Mouse (Mus musculus): ENCODE results near the gene Cracr2b.

The Cracr2b gene

DNA sequence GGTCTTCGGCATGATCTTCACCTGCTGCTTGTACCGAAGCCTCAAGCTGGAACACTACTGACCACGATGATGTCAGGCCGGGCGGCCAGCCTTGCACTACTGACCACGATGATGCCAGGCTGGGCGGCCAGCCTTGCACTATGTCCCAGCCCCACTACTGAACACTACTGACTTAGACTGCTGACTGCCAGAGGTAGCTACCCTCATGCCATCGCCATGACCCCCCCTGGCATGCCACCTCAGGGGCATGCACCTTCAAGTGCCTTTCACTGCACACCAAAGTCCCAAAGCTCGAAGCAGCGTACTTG is 9.7 kb downstream of the Cracr2b start:
- DNase-seq: no peak

DNA sequence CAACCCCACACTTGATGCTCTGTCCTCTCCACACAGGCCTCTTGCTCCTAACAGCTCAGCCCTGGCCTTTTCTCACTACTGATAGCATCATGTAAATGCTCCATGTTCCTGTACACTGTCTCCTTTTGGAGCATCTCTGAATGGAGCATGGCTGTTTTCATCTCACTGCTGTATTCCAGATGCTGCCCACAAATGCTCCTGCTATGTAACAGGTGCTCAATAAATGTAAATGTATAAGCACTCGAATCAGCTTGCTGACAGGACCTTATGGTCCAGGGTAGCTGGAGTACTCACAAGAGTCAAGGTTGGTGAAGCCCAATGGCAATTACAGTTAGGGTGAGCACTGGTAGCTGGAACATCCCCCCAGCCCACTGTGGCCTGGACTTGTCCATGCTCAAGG is 10.3 kb downstream of the Cracr2b start:
- DNase-seq: no peak

DNA sequence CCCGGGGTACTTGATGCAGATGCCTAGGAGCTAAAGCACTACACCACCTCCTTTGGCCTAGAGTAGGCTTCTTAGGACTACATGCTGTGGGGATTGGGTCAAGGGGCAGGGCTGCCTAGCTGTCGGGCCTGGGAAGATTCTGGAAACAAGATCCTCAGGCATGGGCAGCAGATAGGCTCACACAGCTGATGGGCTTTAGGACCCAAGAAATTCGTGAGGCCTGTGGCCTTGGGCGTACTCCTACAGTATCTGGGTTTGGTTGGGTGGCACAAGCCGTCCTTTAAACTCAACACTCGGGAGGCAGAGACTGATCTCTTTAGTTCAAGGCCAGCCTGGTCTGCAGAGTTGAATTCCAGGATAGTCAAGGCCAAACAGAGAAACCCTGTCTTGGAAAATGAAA is 11.3 kb downstream of the Cracr2b start:
- DNase-seq: no peak

DNA sequence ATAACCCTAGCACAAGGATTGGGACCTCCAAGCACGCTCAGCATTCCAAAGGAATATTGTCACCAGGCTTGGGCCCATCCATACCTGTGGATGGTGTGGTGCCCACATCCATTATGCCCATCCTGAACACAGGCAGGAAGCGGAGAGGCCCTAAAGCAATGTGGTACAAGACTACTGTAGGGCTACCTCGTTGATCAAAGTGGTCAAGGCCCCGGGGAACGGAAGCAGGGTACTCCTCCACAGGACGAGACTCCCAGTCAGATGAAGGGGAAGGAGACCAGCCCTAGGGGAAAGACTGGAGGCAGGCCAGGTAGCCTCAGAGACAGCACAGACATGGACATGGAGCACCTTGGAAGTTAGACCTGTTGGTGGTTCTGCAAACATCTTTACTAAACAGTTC is 11.9 kb downstream of the Cracr2b start:
- no peak for DNase-seq

DNA sequence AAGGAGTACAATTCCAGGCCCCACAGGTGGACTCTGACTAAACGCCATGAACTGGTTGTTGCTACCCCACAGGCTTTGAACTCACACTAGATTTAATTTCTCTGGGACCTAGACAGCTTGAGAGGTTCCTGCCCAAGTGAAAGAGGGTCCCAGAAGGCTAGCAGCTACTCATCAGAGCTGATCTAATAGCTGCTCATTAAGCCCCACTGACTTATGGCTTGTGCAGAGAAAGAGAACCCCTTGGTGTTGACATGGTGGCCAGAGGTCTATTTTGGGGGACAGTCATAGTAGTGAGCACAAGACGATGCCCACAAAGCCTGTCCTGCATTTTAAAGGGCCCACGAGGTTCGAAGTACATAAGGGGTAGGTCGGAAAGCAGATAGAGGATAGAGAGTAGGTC is 13.3 kb downstream of the Cracr2b start:
- DNase-seq: no peak

DNA sequence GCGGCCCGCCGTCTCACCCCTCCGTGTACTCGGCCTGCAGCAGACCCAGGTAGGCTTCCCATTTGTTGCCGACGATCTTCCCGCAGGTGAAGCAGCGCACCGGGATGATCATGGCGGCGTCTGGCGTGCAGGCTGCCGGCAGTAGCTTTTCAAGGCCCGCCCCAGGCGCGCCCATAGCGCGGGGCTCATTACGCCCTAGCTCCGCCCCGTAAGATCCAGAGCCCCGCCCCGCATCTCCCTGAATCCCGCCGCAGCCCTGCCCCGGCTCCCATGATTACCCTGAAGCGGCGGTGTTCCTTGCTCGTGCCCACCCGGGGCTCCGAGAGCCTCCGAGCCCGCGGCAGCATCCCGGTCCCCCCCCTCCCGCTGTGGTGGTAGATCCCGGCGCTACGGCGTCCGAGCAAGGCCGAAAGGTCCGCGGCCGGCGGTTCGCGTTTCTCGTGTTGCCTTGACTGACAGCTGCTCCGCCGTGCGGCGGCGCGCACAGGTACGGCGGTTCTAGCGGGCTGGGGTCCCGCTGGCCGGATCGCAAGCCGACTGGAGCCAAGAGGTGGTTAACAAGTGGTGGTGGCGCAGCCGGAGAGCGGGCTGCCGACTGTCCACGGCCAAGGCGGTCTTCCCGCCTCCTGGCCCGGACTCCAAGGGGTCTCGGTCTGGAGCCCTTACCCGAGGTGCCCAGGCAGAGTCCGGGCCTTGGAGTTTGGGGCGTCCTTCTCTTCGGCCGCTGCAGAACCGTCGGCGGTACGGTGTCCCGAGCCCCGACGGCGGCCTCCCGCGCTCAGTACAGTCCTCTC is 14.3 kb downstream of the Cracr2b start, which contains the start of the genes Polr2l and Tspan4:
Gene Polr2l, minus strand, starts transcription at position 122 of the 794 bp plus-strand sequence.
Gene Tspan4, plus strand, starts transcription at position 230 of the 794 bp plus-strand sequence.
- DNase-seq: peak; percentile 87 to 93

DNA sequence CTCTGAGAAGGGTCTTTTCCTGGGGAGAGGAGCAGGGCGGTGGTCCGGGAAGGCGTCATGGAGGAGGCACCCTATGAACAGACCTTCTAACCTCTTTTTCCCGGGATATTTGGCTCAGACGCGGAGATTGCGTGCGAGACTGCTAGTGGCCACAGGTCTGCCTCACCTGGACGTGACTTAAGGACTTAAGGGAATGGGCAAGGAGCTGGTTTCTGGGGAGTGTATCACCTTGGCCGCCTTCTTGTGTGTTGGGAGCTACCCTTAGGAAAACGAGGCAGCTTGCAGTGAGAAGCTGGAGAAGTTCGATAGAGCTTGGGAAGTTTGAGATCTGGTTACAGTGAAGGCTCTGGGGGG is 14.9 kb downstream of the Cracr2b start:
- no peak for DNase-seq

DNA sequence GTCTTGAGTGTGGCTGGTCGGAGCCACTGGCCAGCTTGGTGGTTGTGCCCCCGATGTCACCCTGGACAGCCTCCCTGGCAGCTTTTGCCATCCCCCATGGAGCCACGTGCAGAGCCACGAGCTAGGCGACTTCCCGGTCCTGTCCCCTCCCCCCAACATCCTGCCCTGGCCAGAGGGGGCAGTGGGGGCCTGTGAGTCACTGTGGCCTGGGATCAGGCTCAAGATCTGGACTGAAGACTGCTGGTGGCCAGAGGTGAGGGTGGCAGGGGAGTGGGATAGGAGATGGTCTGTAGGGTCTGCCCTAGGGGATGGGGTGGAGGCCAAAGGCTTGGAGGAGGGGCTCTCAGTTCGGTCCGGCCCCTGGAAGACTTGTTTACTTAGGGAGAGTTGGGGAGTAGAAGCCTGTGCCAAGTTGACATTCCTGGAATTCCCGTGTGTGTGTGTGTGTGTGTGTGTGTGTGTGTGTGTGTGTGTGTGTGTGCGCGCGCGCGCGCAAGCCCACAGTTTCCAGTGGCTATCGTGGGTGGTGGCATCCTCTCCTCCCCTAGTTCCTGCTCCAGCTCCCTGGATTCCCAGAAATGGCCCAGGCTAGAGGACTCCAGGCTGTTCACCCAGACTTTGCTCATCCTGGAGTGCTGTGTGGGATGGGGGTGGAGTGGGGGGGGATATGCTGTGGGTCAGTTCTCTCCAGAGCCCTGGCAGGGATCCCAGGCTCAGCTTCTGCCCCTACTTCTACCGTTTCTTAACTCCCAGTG is 15.5 kb downstream of the Cracr2b start:
- peak; percentile 87 to 93 for DNase-seq

DNA sequence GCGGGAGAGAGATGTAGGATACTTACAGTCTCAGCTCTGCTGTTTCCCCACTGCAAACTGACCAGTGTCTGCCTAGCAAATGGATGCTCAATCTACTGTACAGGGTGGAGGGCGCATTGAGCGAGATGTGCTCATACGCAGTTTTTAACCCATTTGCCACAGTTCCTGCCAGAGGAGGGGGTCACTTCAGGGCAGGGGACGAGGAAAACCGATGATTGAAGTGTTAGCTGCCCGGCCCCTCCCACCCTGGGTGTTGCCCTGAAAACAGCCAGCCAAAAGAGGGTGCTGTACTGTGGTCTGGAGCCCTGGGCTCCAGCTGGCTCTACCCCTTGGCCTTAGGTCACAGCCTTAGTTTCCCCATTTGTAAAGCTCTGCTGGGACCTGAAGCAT is 16.1 kb downstream of the Cracr2b start:
- no peak for DNase-seq

DNA sequence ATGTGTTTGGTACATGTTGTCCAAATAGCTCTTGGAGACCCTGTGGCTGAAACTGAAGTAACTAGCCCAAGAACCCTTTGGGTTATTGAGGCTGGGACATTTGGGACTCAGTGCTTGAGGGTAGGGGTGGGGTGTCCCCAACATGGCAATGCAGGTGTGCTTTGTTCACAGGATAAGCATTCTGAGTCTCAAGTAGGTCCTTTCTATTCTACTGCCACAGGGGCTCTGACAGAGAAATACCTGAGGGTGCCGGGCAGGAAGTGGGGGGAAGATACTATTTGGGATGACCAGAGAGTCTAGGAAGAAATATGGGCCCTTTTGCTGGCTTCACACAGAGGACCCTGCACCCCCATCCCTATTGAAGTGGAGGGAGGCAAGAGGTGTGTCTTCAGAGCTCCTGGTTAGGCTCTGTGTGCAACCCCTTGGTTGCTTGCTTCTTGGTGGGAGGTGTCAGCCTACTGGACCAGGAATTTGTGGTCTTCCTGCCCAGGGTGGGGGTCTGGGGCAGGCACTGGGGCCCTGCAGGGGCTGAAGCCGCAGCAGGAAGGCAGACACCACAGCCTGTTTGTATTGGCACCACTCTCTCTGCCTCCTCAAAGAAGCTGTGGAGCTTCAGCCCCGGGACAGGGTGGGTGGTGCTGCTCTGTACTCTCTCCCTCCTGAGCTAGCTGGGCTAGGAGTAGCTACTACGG is 16.8 kb downstream of the Cracr2b start:
- DNase-seq: peak; percentile 50 to 66

DNA sequence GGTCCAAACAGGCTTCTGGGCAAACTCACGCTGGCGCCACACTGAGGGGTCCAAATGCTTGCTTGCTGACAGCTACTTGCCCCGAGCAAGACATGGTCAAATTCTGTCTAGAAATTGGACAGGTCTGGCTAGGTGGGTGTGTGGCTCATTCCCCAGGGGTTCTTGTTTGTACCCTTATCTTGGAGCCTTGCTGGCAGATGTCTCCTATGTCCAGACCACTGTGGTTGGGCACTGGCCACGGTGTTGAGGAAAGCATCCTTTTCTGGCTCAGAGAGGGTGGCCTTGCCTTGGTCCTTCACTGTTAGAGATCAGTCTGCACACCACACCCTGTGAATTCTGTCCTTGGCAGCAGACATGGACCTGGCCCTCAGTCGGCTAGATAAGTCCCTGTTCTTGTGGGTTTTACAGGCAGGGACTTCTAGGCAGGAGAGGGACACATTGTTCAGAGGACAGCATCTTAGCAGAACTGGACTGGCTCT is 17.4 kb downstream of the Cracr2b start:
- DNase-seq: no peak

DNA sequence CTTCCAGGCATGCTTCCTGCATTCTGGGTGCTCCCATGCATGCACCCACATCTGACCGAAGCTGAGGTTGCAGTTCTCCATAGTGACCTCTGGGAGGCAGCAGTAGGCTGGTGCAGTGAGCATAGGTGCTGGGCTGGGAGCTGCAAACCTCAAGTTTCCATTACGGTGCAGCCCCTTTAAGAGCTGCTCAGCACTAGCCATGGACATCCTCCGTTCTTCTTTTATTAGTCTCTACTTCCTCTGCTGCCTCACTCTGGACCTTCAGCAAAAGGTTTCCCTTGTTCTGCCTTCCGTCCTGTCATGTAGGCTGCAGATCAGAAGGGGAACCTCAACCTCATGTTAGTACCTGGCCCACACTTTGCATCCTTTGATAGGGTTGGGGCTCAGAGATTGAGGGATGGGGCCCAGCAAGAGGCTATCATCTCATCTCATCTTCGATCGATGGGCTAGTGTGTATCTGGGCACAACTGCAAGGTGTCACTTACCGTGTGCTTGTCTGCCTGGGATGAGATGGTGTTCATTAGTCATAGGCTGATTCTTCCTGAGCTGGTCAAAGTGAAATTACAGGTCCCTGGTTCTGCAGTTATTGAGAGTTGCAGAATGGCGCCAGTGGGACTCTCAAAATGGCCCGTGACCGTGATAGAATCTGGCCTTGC is 20.1 kb downstream of the Cracr2b start:
- peak; percentile 68 to 80 for DNase-seq

DNA sequence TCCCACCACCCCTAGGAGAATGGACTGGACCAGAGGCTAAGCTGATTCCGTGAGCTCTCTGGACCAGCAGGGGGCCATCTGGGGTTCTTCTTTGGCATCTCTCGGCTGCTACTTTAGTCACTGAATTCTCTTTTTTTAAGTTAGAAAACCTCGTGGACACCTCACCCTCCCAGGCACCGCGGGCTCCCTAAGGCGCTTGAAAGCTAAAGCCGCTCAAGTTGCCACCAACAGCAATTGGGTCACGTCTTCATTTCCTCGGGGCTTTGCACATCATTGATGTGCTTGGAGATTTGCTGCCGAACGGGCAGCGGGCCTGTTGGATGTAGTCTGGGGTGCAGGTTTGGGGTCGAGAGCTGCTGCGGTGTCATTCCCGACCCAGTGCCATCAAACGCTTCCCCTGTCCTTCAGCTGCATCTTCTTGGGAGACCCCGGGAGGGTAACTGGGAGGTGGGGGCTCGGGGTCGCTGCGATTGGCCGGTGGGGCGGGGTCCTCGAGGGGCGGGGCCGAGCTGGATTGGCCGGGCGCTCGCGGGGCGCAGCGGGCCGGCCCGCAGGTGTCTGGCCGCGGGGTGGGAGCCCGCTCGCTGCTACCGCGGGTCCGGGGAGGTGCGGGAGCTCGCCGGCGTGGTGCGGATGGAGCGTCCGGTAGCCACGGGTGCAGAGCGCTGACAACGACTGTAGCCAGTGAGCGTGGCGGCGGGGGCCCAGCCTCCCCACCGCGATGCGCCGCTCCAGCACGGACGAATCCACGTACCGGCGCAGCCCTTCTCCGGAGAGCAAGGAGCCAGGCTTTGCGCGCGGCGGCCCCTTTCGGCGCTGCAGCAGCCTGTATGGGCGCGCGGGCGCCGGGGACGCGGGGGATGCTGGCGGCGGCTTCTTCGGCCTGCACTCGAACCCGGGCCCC is 20.9 kb downstream of the Cracr2b start:
- DNase-seq: peak; percentile 78 to 85

DNA sequence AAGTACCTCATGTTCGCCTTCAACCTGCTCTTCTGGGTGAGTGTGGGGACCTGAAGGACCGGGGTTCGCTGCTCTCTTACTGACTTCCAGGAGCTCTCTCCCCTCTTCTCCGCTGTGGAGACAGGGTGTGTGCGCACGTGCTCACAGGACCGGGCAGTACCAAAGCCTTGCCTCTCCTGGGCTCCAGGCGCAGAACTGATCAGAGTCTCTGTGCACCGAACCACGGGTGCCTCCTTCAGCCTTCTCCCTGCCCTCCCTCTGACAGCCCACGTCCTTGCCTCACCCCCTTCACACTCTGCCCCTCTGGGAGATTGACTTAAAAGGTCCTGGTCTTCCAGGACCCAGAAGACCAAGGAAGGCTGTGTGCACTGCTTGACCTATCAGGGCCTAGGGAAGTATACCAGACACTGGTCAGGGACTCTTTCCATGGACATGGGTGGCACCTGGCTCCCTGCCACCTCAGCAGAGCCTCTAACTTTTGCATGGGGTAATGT is 21.7 kb downstream of the Cracr2b start:
- DNase-seq: no peak

DNA sequence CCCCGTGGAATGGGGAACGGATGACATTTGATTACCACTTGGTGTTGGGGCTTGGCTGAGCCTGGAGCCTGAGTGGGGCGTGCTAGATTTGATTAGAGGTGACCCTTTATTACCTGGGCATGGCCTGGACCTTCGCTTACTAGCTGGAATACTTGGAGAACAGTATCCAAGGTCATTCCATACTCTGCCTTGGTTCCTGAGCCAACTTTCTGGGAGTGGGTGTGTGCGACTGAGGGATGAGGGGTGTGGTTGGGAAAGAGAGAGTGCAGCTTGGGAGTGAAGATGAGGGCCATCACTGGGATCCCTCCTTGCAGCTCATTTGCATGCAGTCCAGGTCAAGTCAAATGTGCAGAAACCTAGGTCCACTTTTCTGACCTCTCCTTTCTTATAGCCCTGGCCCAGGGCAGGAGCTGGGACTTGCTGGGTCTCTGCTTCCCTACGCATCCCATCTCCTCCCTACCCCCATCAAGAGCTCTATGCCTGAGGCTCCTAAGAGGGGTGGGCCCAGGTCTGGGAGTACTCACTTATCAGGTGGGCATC is 22.3 kb downstream of the Cracr2b start:
- no peak for DNase-seq

DNA sequence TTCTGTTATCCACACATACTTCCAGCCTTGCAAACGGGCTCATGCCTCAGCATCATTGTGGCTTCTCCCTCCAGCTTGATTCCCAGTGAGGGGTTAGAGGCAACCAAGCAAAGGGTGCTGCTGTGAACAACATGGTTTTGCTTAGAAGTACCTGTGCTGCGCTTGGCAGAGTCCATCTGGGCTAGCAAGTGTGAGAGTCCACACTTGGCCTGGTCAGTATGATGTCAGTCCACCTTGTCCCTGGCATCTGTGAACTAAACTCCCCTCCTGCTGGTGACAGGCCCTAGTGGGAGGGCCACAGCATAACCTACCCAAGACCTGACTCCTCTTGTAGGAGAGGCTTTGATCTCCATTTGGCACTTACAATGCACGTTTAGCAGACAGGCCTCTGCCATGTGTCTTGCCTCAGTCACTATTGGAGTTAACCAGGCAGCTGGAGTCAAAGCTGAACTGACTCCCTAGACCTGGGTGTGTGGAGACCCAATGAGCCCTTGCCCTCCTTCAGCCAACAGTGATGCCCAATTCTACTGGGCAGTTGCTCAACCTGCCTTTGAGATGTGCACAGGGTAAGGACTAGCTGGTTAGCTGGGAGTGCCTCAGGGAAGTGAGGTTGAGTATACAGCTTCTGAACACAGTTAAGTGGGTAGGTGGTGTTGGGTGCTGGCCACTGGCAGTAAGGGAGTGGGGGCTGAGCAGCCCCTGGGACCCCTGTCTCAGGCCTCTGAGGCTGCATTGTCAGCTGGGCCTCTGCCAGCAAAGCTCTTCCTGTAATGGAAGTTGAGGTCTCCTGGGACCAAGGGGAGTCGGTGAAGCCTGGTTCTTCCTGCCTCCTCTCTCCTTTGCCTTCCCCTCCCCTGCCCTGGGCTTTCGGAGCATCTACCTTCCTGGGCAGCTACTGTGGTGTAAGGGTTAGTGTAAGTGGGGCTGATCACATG is 23.6 kb downstream of the Cracr2b start:
- no peak for DNase-seq

DNA sequence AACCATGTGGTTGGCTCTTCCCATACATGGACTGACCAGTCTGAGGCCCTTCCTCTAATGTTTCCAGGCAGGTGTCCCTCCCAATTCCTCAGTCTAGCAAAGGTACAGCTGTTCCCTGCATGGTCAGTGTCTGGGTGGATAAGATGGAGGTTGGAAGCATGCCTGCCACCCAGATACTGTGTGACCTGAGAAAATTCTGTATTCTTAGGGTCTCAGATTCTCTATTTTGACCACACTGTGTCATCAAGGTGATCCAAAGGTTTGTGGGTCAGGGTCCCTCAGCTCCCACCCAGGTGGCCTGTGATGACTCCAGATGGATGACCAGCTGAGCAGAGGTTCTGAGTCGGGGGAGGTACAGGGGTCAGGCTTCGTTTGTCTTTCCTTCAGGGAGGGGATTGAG is 24.3 kb downstream of the Cracr2b start:
- DNase-seq: no peak

DNA sequence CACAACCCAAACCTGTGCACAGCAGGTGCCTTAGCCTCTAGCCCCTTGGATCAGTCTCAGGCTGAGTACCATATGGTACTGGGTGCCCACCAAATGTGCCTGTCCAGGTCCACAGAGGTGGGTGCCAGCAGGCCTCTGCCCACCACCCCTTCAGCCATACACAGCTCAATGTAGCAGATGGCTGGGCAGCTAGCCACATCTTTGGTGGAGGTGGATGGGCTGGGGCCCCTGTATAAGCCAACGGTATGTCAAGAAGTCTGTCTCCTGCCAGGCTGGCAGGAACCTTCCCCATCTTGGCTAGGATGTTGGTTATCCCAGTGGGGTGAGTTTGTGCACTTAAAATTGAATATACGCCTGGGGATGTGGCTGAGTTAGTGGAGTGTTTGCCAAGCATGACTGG is 24.7 kb downstream of the Cracr2b start:
- DNase-seq: no peak

DNA sequence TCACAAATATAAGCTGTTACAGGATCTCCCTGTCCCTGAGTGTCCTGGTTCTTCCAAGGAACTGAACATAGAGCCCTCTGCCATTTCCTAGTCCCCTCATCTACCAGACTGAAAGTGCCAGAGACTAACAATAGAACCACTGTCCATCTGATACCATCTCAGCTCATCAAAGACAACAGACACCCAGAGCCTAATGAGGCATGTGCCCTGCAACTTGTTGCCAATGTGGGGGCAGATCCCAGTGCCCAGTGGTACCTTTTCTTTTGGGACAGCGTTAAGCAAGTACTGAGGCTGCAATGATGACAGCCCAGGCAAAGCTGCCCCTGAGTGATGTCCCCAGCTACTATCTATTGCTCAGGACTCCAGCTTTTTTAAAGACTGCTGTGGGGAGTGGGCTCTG is 25.3 kb downstream of the Cracr2b start:
- DNase-seq: no peak

DNA sequence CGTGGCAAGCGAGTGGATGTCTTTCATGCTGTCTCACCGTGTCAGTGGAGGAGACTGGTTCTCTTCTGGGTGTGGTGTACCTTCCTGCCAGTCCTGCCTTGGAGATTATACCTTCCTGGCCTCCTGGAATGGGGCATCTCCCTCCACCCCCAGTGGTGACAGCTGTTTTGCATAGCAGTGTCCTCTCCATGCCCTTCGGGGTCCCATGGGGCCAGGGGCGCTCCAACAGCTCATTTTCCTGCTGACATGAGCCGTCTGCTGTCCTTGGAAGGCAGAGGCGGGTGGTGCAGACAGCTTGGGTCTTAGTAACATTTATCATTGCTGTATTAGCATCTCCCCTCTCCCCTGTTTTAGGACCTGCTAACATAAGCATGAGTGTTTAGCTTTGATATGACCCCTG is 26.2 kb downstream of the Cracr2b start:
- DNase-seq: no peak

Data from kidney, postnatal 4 days (tissue).